Mouse (Mus musculus) stomach, postnatal 0 days (tissue): ENCODE results near the gene Zfp526. TPM values are rescaled to one million over a fixed set of nuclear protein-coding genes. Genes with fewer than 3 reads are reported as not detected.

Experiments
- ATAC-seq: fragments of 200-750 bp; cut with Nextera tagmentation; 2 replicates; pipeline ENCODE4 v1.8.0; 2017; ENCODE audit not compliant: low FRiP score, low TSS enrichment
- DNase-seq: peaks from one replicate; pipeline ENCODE4 v3.0.0-alpha.2; 2016; ENCODE audit warnings: low spot score
- H3K27ac ChIP-seq: fragments of 300-500 bp; sonication (generic); replicated peaks from 2 replicates; pipeline ENCODE4 v1.5.1; 2014; ENCODE audit warnings: mild to moderate bottlenecking, control low read depth
- H3K27me3 ChIP-seq: fragments of 300-500 bp; sonication (generic); 2 replicates; pipeline ENCODE4 v1.6.1; 2014; ENCODE audit warnings: low read length; ENCODE audit not compliant: control insufficient read depth, insufficient read depth
- H3K36me3 ChIP-seq: fragments of 300-500 bp; sonication (generic); 2 replicates; pipeline ENCODE4 v1.6.1; 2014; ENCODE audit warnings: low read length, mixed read lengths; ENCODE audit not compliant: control insufficient read depth, insufficient read depth
- H3K4me1 ChIP-seq: fragments of 300-500 bp; sonication (generic); replicated peaks from 2 replicates; pipeline ENCODE4 v1.6.1; 2014; ENCODE audit warnings: antibody characterized with exemption; ENCODE audit not compliant: control insufficient read depth, insufficient read depth
- H3K4me2 ChIP-seq: fragments of 300-500 bp; sonication (generic); replicated peaks from 2 replicates; pipeline ENCODE4 v1.6.1; 2014; ENCODE audit warnings: low read depth, mild to moderate bottlenecking, control low read depth, moderate library complexity
- H3K4me3 ChIP-seq: fragments of 300-500 bp; sonication (generic); 2 replicates; pipeline ENCODE4 v1.5.1; 2014; ENCODE audit warnings: low read depth, low read length, control low read depth
- H3K9ac ChIP-seq: fragments of 300-500 bp; sonication (generic); 2 replicates; pipeline ENCODE4 v1.6.1; 2014; ENCODE audit warnings: mild to moderate bottlenecking, low read length, control low read depth, mixed read lengths
- H3K9me3 ChIP-seq: fragments of 300-500 bp; sonication (generic); 2 replicates; pipeline ENCODE4 v1.6.1; 2016; ENCODE audit warnings: low read length; ENCODE audit not compliant: control insufficient read depth
- CTCF ChIP-seq: IDR thresholded peaks from 2 replicates; pipeline ENCODE4 v1.5.1; 2016; ENCODE audit warnings: antibody characterized with exemption, low read depth, mild to moderate bottlenecking, moderate library complexity
- EP300 ChIP-seq: optimal IDR thresholded peaks from 2 replicates; pipeline ENCODE3; 2016; ENCODE audit warnings: antibody characterized with exemption
- WGBS: fragments of 180-500 bp; shearing (Covaris S2); extraction: QIAGEN DNeasy Blood & Tissue Kit; methylation state at CpG from one replicate; pipeline ENCODE4 v1.1.7; 2014; 5-methylcytosine and 5-hydroxymethylcytosine counted together
- polyA plus RNA-seq: library from polyadenylated mRNA; unstranded; fragments of >200 nt; fragmentation: Nextera tagmentation; extraction: Ambion mirVana; gene quantifications from 2 replicates; pipeline ENCODE4 v1.2.1, GENCODE M21; 2015

Zfp526 gene
- polyA plus RNA-seq, 1 experiment from 2014 or later = 1.1 TPM

DNA sequence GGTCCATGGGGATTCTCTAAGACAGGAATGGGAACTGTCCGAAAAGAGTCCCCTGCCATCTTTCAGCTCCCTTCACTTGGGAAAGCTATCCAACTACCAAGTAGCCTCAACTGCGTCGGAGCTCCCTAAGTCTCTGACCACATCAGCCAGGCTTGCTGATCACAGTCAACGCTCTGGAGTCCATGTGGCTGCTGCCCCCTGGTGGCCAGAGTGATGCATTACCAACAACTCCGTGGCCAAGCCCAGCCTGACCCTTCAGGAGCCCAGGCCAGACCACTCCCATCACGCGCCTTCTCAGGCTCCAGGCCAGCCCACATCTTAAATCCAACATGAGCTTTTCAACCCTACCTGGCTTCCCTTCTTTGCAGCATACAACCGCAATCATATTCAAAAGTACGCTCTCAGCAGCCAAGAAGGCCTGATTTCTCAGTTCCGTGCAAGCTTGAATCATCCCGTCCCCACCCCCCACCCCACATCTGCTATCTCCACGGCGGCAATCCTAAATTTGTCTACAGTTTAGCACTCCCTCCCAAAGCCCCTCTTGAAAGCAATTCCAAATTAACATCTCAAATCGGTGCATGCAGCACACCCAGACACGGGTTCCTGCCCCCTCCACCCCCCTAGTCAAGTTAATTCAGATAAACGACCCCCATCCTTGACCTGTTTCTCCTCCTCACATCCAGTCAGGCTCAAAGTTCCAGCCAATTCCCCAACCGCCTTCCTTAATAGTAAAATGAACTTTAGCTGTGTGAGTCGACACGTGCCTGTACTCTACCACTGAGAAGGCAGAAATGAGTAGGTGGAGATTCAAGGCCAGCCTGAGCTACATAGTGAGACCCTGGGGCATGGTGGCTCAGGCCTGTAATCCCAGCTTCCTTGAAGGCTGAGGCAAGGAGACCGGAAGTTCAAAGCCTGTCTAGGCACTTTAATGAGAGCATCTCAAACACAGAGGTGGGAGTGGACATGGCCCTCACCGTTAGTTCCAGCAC is 33.3 kb upstream of the Zfp526 start:
- ATAC-seq = peak; percentile 85
- WGBS = 28% methylated on average over 21 of the region's 21 CpGs
- TF ChIP-seq EP300 (no peak), CTCF (peak; percentile 98)

GRCm38 (mm10) chr7:25190806-25191205 is 30.4 kb upstream of the Zfp526 start:
- no peak for ATAC-seq

More for the DNA sequence above, 33.3 kb upstream of the Zfp526 start:
- Histone ChIP-seq H3K4me1 (no peaks in the 10 kb centered on the region), H3K36me3 (no peaks in the 10 kb centered on the region), H3K4me3 (no peak overlapping the region), H3K9ac (no peak overlapping the region), H3K4me2 (no peak overlapping the region), H3K9me3 (no peaks in the 10 kb centered on the region), H3K27me3 (no peaks in the 10 kb centered on the region; the same call in 1 of the 2 replicates), H3K27ac (no peak overlapping the region)
- DNase-seq = peak; percentile 86

GRCm38 (mm10) chr7:25192110-25192509 is 29.1 kb upstream of the Zfp526 start:
- H3K4me2 ChIP-seq = no peak overlapping the region
- no peaks in the 10 kb centered on the region for H3K27me3 ChIP-seq
- no peak for TF ChIP-seq EP300
- TF ChIP-seq CTCF = no peak
- ATAC-seq (no peak), DNase-seq (no peak)
- H3K9ac ChIP-seq = no peak overlapping the region
- no peaks in the 10 kb centered on the region for H3K9me3 ChIP-seq
- no peak overlapping the region for H3K4me3 ChIP-seq
- no peaks in the 10 kb centered on the region for H3K36me3 ChIP-seq
- H3K27ac ChIP-seq = no peak overlapping the region
- no peaks in the 10 kb centered on the region for H3K4me1 ChIP-seq
- 72% methylated on average over 8 of the region's 8 CpGs for whole genome bisulfite sequencing

More at GRCm38 (mm10) chr7:25190806-25191205, 30.4 kb upstream of the Zfp526 start:
- no peak for TF ChIP-seq CTCF
- TF ChIP-seq EP300 = no peak
- no peak overlapping the region for H3K4me2 ChIP-seq
- no peak overlapping the region for H3K27ac ChIP-seq
- no peaks in the 10 kb centered on the region for H3K27me3 ChIP-seq
- no peak overlapping the region for H3K4me3 ChIP-seq
- DNase-seq = no peak
- no peaks in the 10 kb centered on the region for H3K36me3 ChIP-seq
- H3K4me1 ChIP-seq = no peaks in the 10 kb centered on the region
- no peak overlapping the region for H3K9ac ChIP-seq
- no peaks in the 10 kb centered on the region for H3K9me3 ChIP-seq
- 82% methylated on average over 11 of the region's 11 CpGs for WGBS

DNA sequence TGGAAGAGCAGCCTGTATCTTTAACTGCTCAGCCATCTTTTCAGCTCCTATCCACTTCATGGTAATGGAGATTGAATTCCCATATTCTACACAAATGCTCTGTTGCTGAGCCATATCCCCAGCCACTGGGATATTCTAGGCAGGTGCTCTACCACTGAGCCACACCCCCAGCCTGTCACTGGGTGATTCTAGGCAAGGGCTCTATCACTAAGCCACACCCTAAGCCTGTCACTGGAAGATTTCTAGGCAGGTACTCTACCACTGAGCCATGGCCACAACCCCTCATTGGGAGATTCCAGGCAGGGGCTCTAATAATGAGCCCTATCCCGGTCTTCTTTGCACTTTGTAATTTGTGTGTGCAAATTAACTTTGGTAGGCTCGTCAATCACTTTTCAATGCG is 26.1 kb upstream of the Zfp526 start:
- Histone ChIP-seq H3K36me3 (no peaks in the 10 kb centered on the region), H3K9ac (no peak overlapping the region), H3K4me1 (0 out of 2 replicates have a peak, but pooled peaks cover 3% of the 10 kb centered on the region), H3K4me3 (no peak overlapping the region), H3K27ac (no peak overlapping the region), H3K4me2 (no peak overlapping the region), H3K27me3 (no peaks in the 10 kb centered on the region), H3K9me3 (no peaks in the 10 kb centered on the region)
- DNase-seq (no peak), ATAC-seq (no peak)
- TF ChIP-seq EP300 (no peak), CTCF (no peak)
- 67% methylated on average over 3 of the region's 3 CpGs for WGBS

DNA sequence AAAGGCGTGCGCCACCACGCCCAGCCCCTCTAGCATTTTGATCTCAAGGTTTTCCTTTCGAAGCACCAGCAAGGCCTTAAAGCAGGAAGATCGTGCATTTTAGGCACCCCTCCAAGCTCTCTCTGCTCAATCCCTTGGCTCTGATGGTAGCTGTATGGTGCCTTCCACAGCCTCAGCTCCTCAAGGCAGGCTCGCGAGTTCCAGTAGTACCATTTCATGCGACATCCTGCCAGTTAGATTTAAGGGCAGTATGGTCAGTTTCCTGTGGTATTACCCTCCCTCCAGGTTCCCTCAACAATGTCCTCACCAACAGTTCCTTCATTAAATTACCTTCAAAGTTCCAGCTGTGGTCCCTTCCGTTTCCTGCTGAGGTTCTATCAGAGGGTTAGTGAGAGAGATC is 25.1 kb upstream of the Zfp526 start:
- Histone ChIP-seq H3K4me2 (no peak overlapping the region), H3K4me3 (no peak overlapping the region), H3K9ac (no peak overlapping the region), H3K9me3 (no peaks in the 10 kb centered on the region), H3K27ac (no peak overlapping the region), H3K4me1 (0 out of 2 replicates have a peak, but pooled peaks cover 3% of the 10 kb centered on the region), H3K36me3 (no peaks in the 10 kb centered on the region), H3K27me3 (no peaks in the 10 kb centered on the region)
- WGBS = 80% methylated on average over 9 of the region's 9 CpGs
- ATAC-seq (no peak), DNase-seq (no peak)
- TF ChIP-seq EP300 = no peak
- no peak for TF ChIP-seq CTCF

DNA sequence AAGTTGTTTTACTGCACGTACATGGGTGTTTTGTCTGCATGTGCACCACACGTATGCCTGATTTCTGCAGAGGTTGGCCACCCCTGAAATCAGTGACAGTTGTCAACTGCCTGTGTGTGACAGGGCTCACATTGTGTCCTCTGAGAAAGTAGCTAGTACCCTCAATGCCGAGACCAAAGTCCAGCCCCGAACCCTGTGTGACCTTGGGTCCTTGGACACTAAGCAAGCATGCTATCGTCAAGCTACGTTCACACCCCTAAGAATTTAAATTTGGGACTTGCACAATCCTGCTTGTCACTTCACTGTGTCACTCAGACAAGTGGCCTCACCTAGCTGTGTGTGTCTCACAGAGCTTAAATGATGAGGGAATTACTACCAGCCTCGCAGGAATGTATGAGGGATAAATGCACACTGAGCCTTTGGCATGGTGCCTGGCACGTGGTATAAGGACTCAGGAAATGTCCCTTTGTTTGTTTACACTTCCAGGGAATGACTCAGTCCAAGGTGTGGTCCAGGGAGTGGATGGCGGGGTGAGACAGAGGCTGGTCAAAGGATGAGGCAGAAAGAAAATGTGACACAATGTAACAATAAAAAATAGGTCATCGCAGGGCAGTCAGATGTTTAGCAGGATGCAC is 23.7 kb upstream of the Zfp526 start:
- H3K27ac ChIP-seq = no peak overlapping the region

More for the DNA sequence above, 23.7 kb upstream of the Zfp526 start:
- Histone ChIP-seq H3K4me3 (no peak overlapping the region), H3K27me3 (no peaks in the 10 kb centered on the region), H3K9ac (no peak overlapping the region), H3K4me1 (0 out of 2 replicates have a peak, but pooled peaks cover 3% of the 10 kb centered on the region), H3K4me2 (no peak overlapping the region), H3K36me3 (no peaks in the 10 kb centered on the region), H3K9me3 (no peaks in the 10 kb centered on the region)
- TF ChIP-seq EP300 (no peak), CTCF (no peak)
- ATAC-seq (peak; percentile 94), DNase-seq (peak; percentile 86)
- 43% methylated on average over 10 of the region's 10 CpGs for WGBS
